Mouse (Mus musculus) testis, postnatal 10 days (tissue): ENCODE measurements around the gene Sox4.

Experiments used
- DNase-seq: peaks from one replicate; pipeline ENCODE4 v3.0.0; 2021; ENCODE audit warnings: low spot score

The Sox4 gene

DNA sequence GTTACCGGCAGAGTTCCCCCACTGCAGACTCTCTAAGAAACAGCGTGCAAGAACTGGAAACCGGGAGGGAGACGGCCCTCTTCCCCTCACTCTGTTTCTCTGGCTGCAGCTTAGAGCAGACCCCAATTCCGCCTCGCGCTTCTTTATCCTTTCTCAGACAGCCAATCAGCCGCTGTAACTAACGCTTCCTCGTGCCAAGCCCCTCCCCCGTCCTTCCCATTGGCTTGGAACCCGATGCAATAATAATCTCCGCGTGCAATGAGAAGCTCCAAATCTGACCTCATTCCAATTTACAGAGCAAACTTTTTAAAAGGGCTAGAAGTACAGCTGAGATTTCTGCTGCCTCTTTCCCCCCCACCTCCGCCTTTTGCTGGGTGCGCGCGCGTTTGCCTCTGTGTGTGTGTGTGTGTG lies at the start of gene Sox4:
Gene Sox4 (minus strand): TSS at position 133 of the 411 bp plus-strand sequence.
- peak; percentile 98 for DNase-seq

DNA sequence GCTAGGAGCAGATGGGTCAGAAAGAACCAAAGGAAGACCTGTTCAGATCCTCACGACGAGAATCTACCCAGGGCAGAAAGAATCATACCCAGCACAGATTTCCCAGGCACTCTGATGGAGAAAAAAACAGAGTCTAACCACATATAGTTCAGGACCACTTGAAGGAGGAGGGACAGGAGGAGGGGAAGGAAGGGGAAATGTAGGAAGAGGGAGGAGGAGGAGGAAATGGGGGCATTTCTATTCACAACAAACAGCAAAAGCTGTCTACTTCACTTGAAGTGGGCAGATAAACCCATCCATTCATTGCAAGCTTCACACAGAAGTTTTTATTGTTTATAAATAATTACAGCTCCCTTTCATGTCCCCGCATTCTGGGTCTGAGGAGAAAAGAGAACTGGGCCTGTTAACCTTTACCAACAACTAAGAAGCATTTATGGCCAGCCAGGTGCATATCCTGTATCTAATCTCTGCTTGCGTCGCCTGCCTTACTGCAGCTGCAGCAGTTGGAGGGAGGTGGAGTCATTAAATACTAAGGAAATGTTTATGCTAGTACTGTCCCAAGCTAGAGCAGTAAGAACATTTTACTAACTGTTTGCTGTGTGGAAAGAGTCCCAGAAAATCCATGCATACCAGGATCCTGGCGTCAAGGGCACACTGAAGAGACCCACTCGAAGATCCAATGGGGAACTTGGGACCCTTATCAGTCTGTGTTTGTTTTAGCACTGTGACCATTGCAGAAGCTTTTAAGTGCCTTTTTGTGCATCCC lies 38.6 kb upstream of the Sox4 start:
- DNase-seq: no peak

DNA sequence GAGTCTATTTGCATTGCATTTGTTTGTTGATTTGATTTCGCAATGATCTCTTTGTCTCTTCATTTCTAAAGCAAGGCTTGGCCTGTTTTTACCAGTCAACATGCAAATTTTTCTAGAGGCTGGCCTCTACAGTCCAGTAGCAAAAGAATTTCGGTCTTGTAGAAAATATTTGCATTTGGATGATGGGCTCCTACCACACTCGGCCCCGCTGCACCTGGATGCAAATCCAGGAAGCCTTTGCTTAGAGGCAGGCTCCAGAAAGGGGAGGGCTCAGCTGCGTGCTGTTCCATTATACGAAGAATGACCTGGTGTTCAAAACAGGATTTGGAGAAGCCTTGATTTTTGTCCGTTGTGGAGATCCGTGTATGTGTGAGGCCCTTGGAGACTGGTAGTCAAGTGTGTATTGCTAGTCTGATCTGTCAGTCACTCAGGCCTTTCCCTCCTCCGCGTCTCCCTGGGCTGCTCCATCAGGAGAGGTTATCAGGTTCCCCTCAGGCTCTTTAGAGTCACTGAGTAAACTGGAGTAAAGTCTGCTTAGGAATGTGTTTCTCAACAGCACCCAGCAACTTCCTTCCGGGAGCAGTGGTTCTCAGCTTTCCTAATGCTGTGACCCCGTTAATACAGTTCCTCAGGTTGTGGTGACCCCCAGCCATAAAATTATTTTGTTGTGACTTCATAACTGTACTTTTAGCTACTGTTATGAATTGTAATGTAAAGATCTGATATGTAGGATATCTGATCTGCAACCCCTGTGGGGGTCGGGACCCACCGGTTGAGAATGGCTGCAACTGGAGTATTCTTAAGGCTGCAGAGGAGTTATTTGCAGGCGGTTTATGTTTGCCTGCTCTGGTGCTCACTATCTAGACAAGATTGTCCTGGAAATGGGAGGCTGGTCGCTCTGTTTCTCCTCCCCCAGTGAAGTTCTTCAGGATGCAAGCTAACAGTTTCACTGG lies 35.5 kb upstream of the Sox4 start:
- DNase-seq: no peak

DNA sequence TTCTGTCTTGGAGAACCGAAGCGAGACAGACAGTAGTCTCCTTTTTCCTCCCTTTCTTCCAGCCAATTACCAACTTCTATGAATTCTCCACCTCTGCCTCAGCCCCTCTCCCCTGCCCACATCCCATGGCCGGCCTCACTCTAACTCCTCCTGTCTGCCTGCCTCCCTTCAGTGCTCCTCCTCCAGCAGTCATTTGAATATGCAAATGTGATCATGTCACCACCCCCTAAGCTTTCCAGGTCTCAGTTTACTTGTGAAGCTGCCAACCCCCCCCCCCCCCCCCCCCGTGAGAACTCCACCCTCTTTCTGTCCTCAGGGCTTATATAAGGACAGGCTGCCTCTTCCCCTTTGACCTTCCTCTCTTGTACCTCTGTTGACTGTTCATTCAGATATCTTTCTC lies 27.2 kb upstream of the Sox4 start:
- DNase-seq: no peak

DNA sequence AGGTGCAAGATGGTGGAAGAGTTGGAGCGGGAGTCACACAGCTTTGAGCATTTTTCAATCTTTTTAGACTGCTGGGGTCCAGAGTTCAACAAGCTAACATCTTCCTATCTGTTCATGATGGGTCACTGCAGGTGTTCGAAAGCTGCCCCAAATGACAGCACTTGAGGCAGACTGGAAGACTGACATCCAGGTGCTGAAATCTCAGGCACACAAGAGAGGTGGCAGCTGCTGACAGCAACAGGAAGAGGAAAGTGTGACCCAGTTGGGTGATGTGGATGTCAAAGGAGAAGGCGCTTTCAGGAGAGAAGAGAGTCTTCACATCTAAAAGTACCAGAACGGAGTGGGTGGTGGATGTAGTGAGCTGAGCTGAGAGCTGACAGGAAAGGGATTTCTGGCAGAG lies 21.5 kb upstream of the Sox4 start:
- DNase-seq: no peak

DNA sequence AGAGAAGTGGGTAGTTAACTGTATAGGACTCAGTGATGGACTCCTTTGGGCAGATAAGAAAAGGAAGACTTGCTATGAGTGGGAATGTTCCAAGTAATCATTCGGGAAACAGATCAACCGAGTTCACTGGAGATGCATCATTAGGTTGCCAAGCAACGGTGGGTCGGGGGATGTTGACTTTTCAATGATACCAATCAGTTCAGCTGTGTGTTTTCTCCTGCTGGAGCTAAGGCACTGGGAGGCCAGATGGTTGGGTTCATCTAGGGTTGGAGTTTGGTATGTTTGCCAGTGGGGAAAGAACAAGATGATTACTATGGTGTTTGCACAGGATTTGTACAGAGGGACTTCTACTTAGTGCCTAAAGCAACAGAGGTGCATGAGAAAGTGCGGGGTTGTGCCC lies 21.1 kb upstream of the Sox4 start:
- DNase-seq: no peak

DNA sequence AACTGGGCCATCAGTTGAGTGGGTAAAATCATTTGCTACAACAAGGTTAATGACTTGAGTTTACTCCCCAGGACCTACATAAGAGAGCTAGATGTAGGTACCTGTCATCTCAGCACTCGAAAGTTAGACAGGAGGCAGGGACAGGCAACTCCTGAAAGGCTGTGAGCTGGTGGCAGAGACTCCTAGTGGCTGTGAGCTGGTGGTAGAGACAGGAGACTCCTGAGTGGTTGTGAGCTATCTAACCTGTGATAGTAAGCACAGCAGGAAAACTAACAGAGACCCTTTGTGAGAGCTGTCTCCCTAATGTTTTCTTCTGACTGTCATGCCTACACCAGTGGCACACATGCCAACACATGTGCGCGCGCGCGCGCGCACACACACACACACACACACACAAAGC lies 7.4 kb upstream of the Sox4 start:
- DNase-seq: no peak

DNA sequence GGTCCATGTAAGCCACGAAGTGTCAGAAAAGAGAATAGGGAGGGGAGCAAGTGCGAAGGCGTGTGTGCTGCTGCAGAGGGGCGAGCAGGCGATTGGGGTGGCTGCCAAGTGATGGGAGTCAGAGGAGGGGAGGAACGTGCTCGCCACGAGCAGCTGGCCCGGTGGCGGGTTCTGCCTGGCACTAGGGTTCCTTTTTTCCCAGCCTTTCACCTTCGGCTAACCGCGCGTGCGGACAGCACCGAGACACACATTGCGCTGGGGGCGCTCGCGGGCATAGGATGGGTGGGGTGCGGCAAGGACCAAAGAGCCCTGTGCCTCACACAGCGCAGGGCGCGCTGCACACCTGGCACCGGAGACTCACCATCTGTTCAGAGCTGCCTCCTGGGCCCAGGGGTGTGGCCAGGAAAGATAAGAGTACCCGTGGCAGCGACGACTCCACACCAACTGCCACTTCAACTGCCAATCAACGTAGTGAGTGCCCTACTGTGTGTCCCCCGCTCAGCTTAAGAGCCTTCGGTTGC lies 6.0 kb upstream of the Sox4 start:
- peak; percentile 91 for DNase-seq

DNA sequence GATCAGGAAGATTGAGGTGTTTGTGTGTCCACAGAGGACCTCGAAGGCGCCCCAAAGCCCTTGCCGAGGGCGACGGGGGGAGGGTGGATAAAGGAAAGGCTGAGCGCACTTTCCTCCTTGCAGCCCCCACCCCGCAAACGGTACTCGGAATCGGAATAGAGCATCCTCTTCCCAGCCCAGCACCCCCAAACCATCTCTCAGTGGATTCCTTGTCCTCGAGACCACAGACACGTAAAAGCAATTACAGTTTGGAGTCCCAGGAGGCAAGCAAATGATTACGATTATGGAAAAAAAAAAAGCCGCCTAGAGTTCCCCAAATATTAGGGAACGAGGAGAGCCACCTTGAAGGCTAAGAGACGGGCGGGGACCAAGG lies 5.5 kb upstream of the Sox4 start:
- no peak for DNase-seq

DNA sequence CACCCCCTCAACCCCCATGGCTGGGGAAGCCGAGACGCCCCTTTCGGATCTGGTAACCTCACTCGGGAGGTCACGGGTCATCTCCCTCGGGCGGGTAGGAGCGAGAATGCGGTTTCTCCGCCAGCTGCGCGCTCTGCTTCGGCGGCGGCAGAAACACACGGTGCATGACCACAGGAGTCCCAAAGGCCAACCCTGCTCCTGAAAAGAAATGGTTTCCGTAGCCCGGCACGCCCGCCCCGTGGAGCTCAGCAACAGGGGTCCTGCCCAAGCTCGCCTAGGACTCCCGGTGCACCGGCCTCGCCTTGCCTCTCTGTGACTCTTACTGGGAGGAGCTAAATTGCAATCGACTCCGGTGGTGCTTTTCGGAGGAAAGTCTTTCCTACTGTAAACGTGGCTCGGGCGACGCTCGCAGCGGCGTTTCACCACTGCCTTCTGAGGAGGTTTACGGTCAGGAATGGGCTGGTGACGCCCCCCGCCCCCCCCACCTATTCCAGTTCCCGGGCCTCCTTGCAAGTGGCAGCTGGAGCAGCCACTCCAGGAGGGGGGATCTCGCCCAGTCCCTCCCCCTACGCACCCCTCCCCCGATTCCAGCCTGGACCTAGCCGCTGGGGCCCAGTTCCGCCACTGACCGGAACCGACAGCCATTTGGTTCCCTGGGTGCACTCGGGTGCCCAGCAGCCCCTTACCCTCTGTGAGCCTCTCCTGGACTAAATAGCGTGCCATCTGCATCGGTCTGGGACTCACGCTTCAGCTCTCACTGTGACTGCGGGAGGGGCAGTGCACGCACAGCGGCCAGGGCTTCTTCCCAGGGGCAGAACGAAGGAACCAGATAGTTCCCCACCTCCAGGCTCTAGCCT lies 4.9 kb upstream of the Sox4 start:
- DNase-seq: peak; percentile 86

DNA sequence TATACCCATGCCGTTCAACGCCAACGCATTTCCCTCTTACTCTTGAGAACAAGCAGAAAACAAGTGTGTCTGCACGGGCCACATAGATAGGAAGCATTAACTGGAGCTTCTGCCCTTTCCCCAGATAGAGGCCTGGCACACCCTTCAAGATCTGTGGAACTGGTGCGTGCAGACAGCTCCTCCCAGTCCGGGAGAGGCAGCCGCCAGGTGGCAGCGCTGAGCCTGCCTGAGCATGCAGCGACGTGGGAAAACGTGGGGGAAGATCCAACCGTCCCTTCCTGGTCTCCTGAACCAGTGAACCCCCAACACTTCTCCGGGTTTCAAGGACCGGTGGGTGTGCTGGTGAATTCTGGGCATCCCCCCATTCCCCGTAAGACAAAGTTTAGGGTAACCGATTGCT lies 4.3 kb upstream of the Sox4 start:
- peak; percentile 98 for DNase-seq

DNA sequence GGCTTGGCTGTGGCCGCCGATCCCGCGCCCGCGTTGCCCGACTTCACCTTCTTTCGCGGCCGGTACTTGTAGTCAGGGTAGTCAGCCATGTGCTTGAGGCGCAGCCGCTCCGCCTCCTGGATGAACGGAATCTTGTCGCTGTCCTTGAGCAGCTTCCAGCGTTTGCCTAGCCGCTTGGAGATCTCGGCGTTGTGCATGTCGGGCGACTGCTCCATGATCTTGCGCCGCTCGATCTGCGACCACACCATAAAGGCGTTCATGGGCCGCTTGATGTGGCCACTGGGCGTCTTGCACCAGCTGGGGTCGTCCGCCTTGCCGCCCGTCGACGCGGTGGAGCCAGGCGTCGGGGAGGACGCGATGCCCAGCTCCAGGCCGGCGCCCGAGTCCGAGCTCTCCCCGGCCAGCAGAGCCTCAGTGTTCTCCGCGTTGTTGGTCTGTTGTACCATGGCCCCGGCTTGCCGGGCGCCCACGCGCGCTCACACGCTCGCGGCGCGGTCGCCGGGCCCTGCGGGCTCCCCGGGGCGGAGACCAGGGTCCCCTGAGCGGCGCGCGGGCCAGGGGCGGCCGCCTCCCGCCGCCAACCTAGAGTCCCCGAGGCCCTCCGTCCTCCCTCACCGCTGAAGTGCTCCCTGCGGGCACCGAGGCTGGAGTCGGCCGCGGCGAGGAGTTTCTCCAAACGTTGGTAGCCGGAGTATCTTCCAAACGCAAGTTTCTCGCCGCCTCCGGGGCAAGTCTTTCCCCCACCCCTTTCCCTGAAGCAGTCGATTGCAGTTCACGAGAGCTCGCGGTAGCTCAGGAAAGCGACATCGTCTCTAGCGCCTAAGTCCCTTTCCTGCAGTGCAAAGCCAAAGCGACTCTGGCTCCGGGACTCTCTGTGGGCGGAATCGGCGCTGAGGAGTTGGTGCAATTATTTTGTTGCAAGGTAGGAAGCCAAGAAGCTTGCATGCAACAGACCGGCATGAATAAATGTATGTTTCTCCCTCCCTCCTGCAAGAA lies 639 bp downstream of the Sox4 start:
- peak; percentile 74 for DNase-seq

DNA sequence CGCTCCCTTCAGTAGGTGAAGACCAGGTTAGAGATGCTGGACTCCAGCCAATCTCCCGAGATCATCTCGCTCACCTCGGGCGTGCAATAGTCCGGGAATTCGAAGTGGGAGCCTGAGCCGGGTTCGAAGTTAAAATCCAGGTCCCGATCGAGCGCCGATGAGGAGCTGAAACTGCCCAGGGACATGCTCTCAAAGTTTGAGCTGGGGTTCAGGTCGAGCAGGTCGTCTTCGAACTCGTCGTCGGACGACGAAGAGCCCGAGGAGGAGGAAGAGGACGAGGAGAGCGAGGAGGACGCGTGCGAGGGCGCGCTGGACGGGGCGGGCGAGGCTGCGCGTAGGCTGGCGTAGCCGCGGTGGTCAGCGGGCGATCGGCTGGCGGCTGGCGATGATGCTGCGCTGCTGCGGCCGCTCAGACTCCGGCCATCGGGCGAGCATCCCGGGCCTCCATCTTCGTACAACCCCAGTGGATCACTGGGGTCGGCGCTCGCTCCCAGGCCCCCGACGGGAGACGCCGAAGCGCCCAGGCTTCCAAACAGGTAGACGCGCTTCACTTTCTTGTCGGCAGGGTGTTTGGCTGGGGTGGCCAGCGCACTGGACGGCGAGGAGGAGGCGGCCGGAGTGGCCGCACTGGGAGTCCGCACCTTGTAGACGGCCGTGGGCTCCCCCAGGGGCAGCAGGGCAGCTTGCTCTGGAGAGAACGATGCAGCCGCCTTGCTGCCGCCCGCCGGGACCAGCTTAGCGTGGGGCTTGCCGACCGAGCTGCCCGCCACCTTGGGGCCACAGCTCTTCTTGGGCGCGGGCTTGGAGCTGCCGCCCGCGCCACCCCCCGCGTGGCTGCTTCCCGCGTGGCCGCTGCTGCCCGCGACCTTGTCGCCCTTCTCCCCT lies 1.6 kb downstream of the Sox4 start:
- peak; percentile 73 for DNase-seq

DNA sequence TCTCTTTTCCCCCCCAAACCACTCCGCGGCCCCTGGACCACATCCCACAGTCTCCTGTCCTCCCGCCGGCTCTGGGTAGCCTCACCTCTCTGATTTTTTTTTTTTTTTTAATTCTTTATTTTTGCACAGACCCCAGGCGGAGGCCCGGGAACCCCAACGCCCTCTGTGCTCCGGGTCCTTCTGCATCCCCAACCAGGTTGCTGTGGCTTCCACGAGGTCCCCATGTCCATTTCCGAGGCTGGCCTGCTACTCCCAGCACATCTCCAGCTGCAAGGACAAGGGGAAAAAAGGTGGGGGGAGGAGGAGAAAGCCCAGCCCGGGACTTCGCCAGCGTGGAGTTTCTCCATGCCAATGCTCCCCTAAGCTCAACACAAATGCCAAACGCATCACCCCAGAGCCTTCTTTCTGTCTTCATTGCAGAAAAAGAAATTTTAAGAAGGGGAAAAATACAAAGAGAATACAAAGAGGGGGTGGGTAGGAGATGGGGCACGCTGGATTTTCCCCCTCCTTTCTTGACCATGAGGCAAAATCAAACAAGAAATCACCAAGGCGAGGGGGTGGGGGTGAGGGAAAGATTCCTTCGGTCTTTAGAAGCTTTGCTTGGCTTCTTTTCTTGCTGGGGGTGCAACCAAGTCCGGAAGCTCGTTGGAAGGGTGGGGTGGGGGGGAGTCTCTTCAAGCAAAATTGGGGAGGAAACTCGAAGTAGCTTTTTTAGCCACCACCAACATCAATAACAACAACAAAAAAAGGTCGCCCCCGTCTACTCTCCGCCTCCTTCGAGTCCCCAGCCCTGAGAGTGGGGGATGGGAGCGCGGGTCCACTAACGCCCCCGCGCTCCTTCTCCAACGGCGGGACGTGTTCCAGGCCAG lies 2.7 kb downstream of the Sox4 start:
- peak; percentile 85 for DNase-seq

DNA sequence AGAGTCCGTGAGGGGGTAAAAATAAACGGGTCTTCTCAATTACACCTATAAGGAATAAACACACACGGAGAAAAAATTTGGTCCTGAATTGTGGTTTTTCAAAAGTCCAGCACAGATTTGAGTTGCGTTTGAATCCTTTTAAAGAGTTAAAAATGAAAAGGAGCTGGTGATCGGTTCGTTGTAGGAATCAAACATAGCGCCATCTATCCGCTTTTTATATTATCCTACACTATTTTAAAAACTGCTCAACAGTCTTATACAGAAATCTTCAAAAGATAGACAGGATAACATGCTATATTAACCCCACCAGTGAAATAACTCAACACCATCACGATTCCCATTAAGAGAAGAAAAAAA lies 3.3 kb downstream of the Sox4 start:
- no peak for DNase-seq

DNA sequence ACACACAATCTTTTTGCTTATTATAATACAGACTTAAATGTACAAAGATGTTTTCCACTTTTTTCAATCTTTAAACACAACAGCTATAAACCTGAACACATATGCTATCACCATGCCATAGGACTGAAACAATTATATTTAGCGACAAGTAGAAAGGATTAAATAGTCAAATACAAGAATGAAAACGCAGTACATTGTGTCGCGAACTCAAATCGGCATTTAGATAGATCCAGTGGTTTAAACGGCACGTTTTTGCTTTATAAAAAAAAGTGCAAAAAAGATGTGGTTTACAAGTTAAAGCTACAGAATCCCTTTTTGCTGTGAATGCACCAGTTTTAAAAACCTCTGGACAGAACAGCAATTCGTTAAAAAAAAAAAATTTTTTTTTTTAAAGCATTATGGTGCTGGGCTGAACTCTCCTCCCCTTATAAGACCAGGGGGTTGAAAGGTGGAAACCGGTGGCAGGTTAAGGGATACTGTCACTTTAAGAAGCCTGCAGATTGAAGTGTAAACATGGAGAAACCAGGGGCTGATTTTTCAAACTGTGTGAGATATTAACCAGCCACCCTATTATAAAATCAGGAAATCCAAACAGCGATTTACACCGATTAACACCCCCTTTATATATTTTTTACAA lies 4.1 kb downstream of the Sox4 start:
- DNase-seq: no peak

DNA sequence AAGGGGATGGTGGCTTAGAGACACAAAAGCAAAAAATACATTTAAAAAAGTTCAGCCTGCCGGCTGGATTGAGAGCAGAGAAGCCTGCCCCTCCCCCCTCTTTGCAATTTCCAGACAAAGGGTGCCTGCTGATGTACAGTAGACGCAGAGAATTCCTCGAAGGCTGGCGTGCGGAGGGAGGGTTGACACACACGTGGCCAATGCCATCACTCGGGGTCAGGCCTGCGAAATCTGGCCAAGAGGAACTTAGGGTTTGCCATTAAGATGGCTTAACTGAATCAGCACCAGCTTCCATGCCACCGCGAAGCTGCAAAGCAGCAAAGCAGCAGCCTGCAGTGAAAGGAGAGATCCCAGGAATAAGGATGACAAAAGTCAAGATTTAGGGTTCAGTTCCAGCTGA lies 5.0 kb downstream of the Sox4 start:
- DNase-seq: peak; percentile 68

DNA sequence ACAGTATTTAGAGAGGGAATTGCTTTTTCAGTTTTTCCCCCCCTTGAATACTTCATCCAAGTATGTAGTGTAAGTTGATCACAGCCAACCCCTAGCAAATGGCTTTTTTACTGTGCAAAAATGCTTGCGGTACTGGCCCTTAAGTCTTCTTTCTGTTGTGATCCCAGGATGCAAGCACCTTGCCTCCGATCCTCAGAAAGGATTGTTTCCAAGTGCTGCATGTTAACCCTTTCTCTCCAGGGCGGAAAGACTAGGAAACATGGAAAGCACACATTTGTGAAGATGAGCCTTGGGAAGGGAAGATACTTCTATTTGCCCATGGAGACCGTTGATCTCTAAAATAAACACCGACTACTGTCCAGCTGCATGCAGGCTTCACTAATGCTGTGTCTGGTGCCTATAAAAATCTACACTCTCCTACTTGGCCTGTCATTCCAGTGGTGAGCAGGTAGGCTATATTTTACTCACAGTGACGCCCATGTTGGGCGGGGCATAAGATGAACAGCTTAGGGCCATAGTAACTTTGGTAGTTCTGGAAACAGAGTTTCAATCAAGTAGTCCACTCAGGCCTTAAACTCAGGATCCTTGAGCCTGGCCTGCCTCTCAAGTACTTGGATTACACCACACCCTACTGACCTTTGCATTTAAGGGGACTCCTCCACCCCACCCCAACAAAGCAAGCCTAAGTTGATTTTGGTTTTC lies 5.6 kb downstream of the Sox4 start:
- no peak for DNase-seq
